Mouse (Mus musculus) stomach, adult 2 months (tissue): ENCODE data around the gene Fam180a. TPM values are rescaled to one million over a fixed set of nuclear protein-coding genes. Genes with fewer than 3 reads are reported as not detected.

Experiments
- polyA plus RNA-seq: library from polyadenylated mRNA; depleted of rRNA; stranded (reverse); fragments of >200 nt; gene quantifications from 2 replicates; pipeline ENCODE4 v1.2.3, GENCODE M21; 2012; rRNA removed

Gene Fam180a
- polyA plus RNA-seq = not detected in 2 replicates

GRCm38 (mm10) chr6:35326111-35326515 is at the start of gene Fam180a:
TSS of gene Fam180a (minus strand) at chr6:35326141.

GRCm38 (mm10) chr6:35308037-35308436 is 17.9 kb downstream of the Fam180a start, which contains the start of gene Slc13a4:
TSS of gene Slc13a4 (minus strand) at chr6:35308131.

Other genes starting within 250 kb of the Fam180a start
- gene Cnot4, start 192.4 kb downstream of the Fam180a start, polyA plus RNA-seq = 1.6 and 2.3 TPM in 2 replicates
- 3.3 and 4.0 TPM in 2 replicates for gene Nup205, start 148.7 kb downstream of the Fam180a start, polyA plus RNA-seq
- 0.04 and 0.14 TPM in 2 replicates for gene Slc13a4, start 18.0 kb downstream of the Fam180a start, polyA plus RNA-seq
- gene Mtpn, start 213.7 kb upstream of the Fam180a start, polyA plus RNA-seq = 66.7 and 119 TPM in 2 replicates